Comparison of ENCODE assay signal across 17 mouse cellular contexts in the genomic region with DNA sequence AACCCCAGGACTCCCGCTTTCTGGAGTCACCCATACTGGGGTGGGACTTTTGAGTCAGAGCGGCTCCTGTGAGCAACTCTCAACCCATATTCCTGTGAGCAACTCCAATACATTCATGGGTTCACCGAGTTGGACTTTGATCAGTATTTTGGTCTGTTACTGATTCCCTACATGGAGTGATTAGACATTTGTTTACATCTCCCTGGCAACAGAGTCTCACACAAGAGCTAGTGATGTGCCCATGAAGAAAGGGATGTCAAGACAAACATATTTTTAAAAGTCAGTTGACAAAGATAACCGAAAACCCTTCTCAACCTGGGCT. TPM values are rescaled to one million over a fixed set of nuclear protein-coding genes. Genes with fewer than 3 reads are reported as not detected.
A peak's percentile ranks its signal among the peaks of the same experiment; 100 is the strongest.
DNase-seq lines count a peak whose midpoint lies in the region; ATAC-seq and TF ChIP-seq lines count a peak whose summit lies in the region.
"Had no signal": no experiment of that assay in that cellular context is flagged by ENCODE, and none has a peak within 500 bp of the region (broad histone marks: within the 10 kb centered on the region; RNA-seq: fewer than 3 reads in every experiment).

No protein-coding gene starts in this region.

- no peak for ATAC-seq in midbrain, embryonic 14.5 days (ENCODE audit: low FRiP score, low TSS enrichment)

- no peak for TF ChIP-seq POLR2A in kidney, adult 2 months (IDR thresholded peaks at IDR 0.05; ENCODE audit: low read depth, low read length)
- no peak for TF ChIP-seq POLR2A in thymus, adult 2 months (IDR thresholded peaks at IDR 0.05; ENCODE audit: control insufficient read depth, extremely low read depth, insufficient read depth, low read length, poor library complexity)

- no peaks in the 10 kb centered on the region for H3K36me3 ChIP-seq in kidney, adult 2 months (ENCODE audit: control insufficient read depth, insufficient read depth, low read length)
- H3K36me3 ChIP-seq in thymus, adult 2 months (ENCODE audit: control insufficient read depth, insufficient read depth, low read length) = no peaks in the 10 kb centered on the region
- H3K36me3 ChIP-seq in midbrain, embryonic 14.5 days (ENCODE audit: control insufficient read depth, insufficient read depth, low read length) = no peaks in the 10 kb centered on the region
- H3K36me3 ChIP-seq: forebrain, embryonic 12.5 days; hindbrain, embryonic 15.5 days; limb, embryonic 13.5 days had no signal

- H3K4me2 ChIP-seq in midbrain, embryonic 14.5 days (ENCODE audit: low read length) = no peak overlapping the region
- H3K4me2 ChIP-seq: forebrain, embryonic 12.5 days; hindbrain, embryonic 15.5 days; limb, embryonic 13.5 days; lung, embryonic 14.5 days had no signal

- H3K27ac ChIP-seq in kidney, adult 2 months (ENCODE audit: insufficient read depth, low read depth, low read length) = peak overlapping the region; percentile 99
- H3K27ac ChIP-seq in thymus, adult 2 months (ENCODE audit: control insufficient read depth, insufficient read depth, low read length) = peak overlapping the region; percentile 8; the same call in 1 of the 2 replicates
- H3K27ac ChIP-seq in midbrain, embryonic 14.5 days (replicated peaks; ENCODE audit: low read depth, low read length) = no peak overlapping the region
- H3K27ac ChIP-seq: forebrain, embryonic 12.5 days; hindbrain, embryonic 15.5 days; limb, embryonic 13.5 days had no signal

- H3K27me3 ChIP-seq in kidney, adult 2 months (replicated peaks; ENCODE audit: control insufficient read depth, insufficient read depth, low read length) = no peaks in the 10 kb centered on the region
- H3K27me3 ChIP-seq in thymus, adult 2 months (ENCODE audit: control insufficient read depth, insufficient read depth, low read length) = no peaks in the 10 kb centered on the region
- H3K27me3 ChIP-seq in midbrain, embryonic 14.5 days (ENCODE audit: control insufficient read depth, insufficient read depth, low read length) = no peaks in the 10 kb centered on the region
- H3K27me3 ChIP-seq: forebrain, embryonic 12.5 days; hindbrain, embryonic 15.5 days; limb, embryonic 13.5 days had no signal

- H3K9me3 ChIP-seq in midbrain, embryonic 14.5 days (ENCODE audit: control insufficient read depth, low read length) = no peaks in the 10 kb centered on the region
- H3K9me3 ChIP-seq: forebrain, embryonic 12.5 days; hindbrain, embryonic 15.5 days; limb, embryonic 13.5 days had no signal

- 55% methylated on average over 4 of the region's 4 CpGs for WGBS in kidney, adult 2 months
- WGBS in thymus, adult 2 months = 92% methylated on average over 4 of the region's 4 CpGs
- 87% methylated on average over 4 of the region's 4 CpGs for WGBS in midbrain, embryonic 14.5 days

- peak overlapping the region; percentile 12 for H3K4me3 ChIP-seq in kidney, adult 2 months (ENCODE audit: insufficient read depth, low read depth, low read length)
- no peak overlapping the region for H3K4me3 ChIP-seq in thymus, adult 2 months (ENCODE audit: control insufficient read depth, insufficient read depth, low read length)
- H3K4me3 ChIP-seq in midbrain, embryonic 14.5 days (replicated peaks; ENCODE audit: low read depth, low read length) = no peak overlapping the region
- H3K4me3 ChIP-seq: forebrain, embryonic 12.5 days; hindbrain, embryonic 15.5 days; limb, embryonic 13.5 days had no signal

- no peak overlapping the region for H3K9ac ChIP-seq in midbrain, embryonic 14.5 days (replicated peaks; ENCODE audit: low read length)
- H3K9ac ChIP-seq: forebrain, embryonic 12.5 days; hindbrain, embryonic 15.5 days; limb, embryonic 13.5 days; lung, embryonic 14.5 days had no signal

- peak; percentile 86 for DNase-seq in kidney, adult 2 months
- no peak for DNase-seq in kidney, postnatal 10 days
- no peak for DNase-seq in thymus, adult 2 months
- no peak for DNase-seq in thymus, adult 18-20 months
- DNase-seq in kidney, postnatal 36 days = peak; percentile 53 to 76
- DNase-seq in yolk sac, embryonic 10.5 days (ENCODE audit: low spot score) = peak; percentile 68
- no peak for DNase-seq in midbrain, embryonic 14.5 days
- no peak for DNase-seq in T-cell, adult 2 months (ENCODE audit: low spot score)
- DNase-seq: cerebellum, adult 9-10 months; gastrocnemius, postnatal 10 days; heart, adult 18-20 months; heart, postnatal 36 days; lung, embryonic 14.5 days; right cerebral cortex, postnatal 25 days had no signal

- H3K4me1 ChIP-seq in kidney, adult 2 months (ENCODE audit: control insufficient read depth, insufficient read depth, low read length) = peaks cover 13% of the 10 kb centered on the region
- H3K4me1 ChIP-seq in thymus, adult 2 months (replicated peaks; ENCODE audit: control insufficient read depth, insufficient read depth, low read length) = peaks cover 31% of the 10 kb centered on the region
- no peaks in the 10 kb centered on the region for H3K4me1 ChIP-seq in midbrain, embryonic 14.5 days (ENCODE audit: control insufficient read depth, insufficient read depth, low read length)
- H3K4me1 ChIP-seq: forebrain, embryonic 12.5 days; hindbrain, embryonic 15.5 days; limb, embryonic 13.5 days had no signal

- no peak for TF ChIP-seq CTCF in kidney, adult 2 months (conservative IDR thresholded peaks at IDR 0.05; ENCODE audit: insufficient read depth, insufficient read length, low read depth, low read length)
- no peak for TF ChIP-seq CTCF in thymus, adult 2 months (IDR thresholded peaks at IDR 0.05; ENCODE audit: borderline replicate concordance, control insufficient read depth, extremely low read depth, insufficient read depth, low read length, poor library complexity)

RNA-seq across cellular contexts. Expression of a gene that starts 22.6 kb away (rescaled TPM):
- polyA plus RNA-seq in kidney, adult 2 months (2012; rRNA removed) = 10.2 and 15.0 TPM in 2 replicates
- polyA plus RNA-seq in thymus, adult 2 months (2012; rRNA removed) = 15.7 and 20.0 TPM in 2 replicates
- polyA plus RNA-seq in midbrain, embryonic 14.5 days (2014; fragmentation: Nextera tagmentation; extraction: Ambion mirVana) = 3.2 and 4.5 TPM in 2 replicates

RNA-seq across cellular contexts. Expression of a gene that starts 29.7 kb away (rescaled TPM):
- 14.4 TPM in 2 replicates for polyA plus RNA-seq in kidney, adult 2 months (2012; rRNA removed)
- polyA plus RNA-seq in thymus, adult 2 months (2012; rRNA removed) = 25.9 and 33.0 TPM in 2 replicates
- 10.6 and 13.4 TPM in 2 replicates for polyA plus RNA-seq in midbrain, embryonic 14.5 days (2014; fragmentation: Nextera tagmentation; extraction: Ambion mirVana)

Comparison
In these comparisons a context has a peak if more than half of its experiments do, and no peak if none do; other contexts are left out.
1. DNase-seq: peak in kidney, adult 2 months (single experiment), kidney, postnatal 36 days (2 of 2) and yolk sac, embryonic 10.5 days (single experiment); none in kidney, postnatal 10 days (single experiment), thymus, adult 2 months (single experiment), thymus, adult 18-20 months (0 of 2), midbrain, embryonic 14.5 days (single experiment) and T-cell, adult 2 months (single experiment).